Mouse (Mus musculus): ENCODE data around the gene Olfr1186. TPM values are rescaled to one million over a fixed set of nuclear protein-coding genes. Genes with fewer than 3 reads are reported as not detected.

The Olfr1186 gene
- not detected for polyA plus RNA-seq (2014; fragmentation: Illumina TruSeq; extraction: RNeasy Lipid Tissue Mini Kit (QIAGEN cat#74804); ENCODE audit: low read depth, low replicate concordance)

DNA sequence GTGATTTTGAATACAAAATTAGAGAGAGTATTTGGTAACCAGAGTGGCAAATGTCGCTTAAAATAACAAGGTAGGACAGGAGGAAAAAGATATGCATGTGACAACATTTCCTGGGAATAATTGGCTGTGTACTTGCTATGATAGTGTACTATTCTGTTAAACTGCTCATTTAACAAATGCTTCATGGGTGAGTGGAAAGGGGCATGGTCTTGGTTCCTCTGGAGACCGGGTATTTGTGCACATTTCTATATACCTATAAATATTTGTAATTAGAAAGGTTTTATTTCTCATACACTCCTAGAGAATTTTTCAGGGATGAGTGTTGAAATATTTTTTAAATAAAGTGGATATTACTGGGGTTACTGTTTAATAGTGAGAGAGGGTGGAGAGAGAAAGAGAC lies at the start of gene Olfr1186:
Gene Olfr1186 (plus strand): TSS at position 301 of the 400 bp plus-strand sequence.

DNA sequence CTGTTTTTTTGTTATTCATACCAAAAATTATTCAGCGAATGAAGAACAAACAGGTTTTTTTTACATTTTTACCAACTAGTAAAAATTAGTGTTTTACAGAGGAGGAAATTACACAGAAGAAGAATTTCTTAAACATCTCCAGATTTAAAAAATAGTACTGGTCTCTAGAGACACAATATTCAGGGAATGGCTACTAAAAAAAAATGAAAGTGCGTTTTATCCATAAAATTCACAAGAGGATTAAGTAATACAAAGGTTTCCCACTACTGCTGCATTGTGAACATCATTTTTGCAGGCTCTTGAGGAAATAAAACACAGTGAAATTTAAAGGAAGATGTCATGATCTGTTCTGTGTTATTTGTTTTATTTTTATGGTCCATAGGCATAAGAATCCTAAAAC lies 35.1 kb upstream of the Olfr1186 start, which contains the start of gene Olfr1184:
Gene Olfr1184 (plus strand): TSS at position 301 of the 400 bp plus-strand sequence.

DNA sequence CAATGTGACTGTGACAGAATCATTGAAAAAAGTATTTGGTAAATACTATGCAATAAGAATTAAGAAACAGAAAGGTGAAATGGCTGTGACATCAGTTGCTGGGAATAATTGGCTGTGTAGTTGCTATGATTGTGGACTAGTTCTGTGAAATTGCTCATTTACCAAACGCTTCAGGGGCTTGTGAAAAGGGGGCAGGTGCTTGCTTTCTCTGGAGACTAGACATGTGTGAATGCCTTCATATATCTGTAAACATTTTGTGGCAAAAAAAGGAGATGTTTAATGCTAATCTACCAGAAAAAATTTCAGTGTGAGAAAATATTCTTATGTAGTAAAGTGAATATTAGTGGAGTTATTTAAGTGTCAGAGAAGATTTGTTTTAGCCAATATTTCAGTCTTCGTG lies 25.3 kb upstream of the Olfr1186 start, which contains the start of gene Olfr1185-ps1:
Gene Olfr1185-ps1 (plus strand): TSS at position 301 of the 400 bp plus-strand sequence.

DNA sequence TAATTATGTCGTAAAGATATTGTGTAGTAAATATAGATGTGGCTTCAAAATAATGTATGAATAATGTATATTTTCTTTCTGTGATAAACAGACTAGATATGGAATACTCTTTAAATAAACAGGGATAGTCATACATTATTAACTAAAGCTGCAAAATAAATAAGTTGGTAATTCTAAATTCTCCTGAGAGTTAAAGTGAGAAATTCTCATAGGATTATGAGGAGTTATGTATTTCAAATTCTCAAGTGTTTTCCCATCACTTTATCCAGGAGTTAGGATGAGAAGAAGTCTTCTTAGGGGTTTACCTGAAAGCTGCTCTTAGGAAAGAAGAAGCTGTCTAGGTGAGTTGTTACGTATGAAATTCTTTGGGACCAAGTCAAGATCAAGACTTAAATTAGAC lies 38.3 kb downstream of the Olfr1186 start, which contains the start of gene Olfr1188:
Gene Olfr1188 (plus strand): TSS at position 301 of the 400 bp plus-strand sequence.

Other genes with a start within 250 kb of the Olfr1186 start
- gene Olfr1173, start 238.7 kb upstream of the Olfr1186 start, polyA plus RNA-seq (2014; fragmentation: Illumina TruSeq; extraction: RNeasy Lipid Tissue Mini Kit (QIAGEN cat#74804); ENCODE audit: low read depth, low replicate concordance) = not detected
- not detected for gene Olfr1174-ps, start 203.4 kb upstream of the Olfr1186 start, polyA plus RNA-seq (2014; fragmentation: Illumina TruSeq; extraction: RNeasy Lipid Tissue Mini Kit (QIAGEN cat#74804); ENCODE audit: low read depth, low replicate concordance)
- not detected for gene Olfr1175-ps, start 191.3 kb upstream of the Olfr1186 start, polyA plus RNA-seq (2014; fragmentation: Illumina TruSeq; extraction: RNeasy Lipid Tissue Mini Kit (QIAGEN cat#74804); ENCODE audit: low read depth, low replicate concordance)
- not detected for gene Olfr1176, start 181.8 kb upstream of the Olfr1186 start, polyA plus RNA-seq (2014; fragmentation: Illumina TruSeq; extraction: RNeasy Lipid Tissue Mini Kit (QIAGEN cat#74804); ENCODE audit: low read depth, low replicate concordance)
- not detected for gene Olfr1177-ps, start 172.1 kb upstream of the Olfr1186 start, polyA plus RNA-seq (2014; fragmentation: Illumina TruSeq; extraction: RNeasy Lipid Tissue Mini Kit (QIAGEN cat#74804); ENCODE audit: low read depth, low replicate concordance)
- not detected for gene Olfr1178, start 131.5 kb upstream of the Olfr1186 start, polyA plus RNA-seq (2014; fragmentation: Illumina TruSeq; extraction: RNeasy Lipid Tissue Mini Kit (QIAGEN cat#74804); ENCODE audit: low read depth, low replicate concordance)
- gene Olfr1179, start 112.1 kb upstream of the Olfr1186 start, polyA plus RNA-seq (2014; fragmentation: Illumina TruSeq; extraction: RNeasy Lipid Tissue Mini Kit (QIAGEN cat#74804); ENCODE audit: low read depth, low replicate concordance) = not detected
- not detected for gene Olfr1180, start 99.4 kb upstream of the Olfr1186 start, polyA plus RNA-seq (2014; fragmentation: Illumina TruSeq; extraction: RNeasy Lipid Tissue Mini Kit (QIAGEN cat#74804); ENCODE audit: low read depth, low replicate concordance)
- not detected for gene Olfr1181, start 92.4 kb upstream of the Olfr1186 start, polyA plus RNA-seq (2014; fragmentation: Illumina TruSeq; extraction: RNeasy Lipid Tissue Mini Kit (QIAGEN cat#74804); ENCODE audit: low read depth, low replicate concordance)
- gene Gm13757, start 69.4 kb upstream of the Olfr1186 start, polyA plus RNA-seq (2014; fragmentation: Illumina TruSeq; extraction: RNeasy Lipid Tissue Mini Kit (QIAGEN cat#74804); ENCODE audit: low read depth, low replicate concordance) = not detected
- gene Olfr1183, start 63.7 kb upstream of the Olfr1186 start, polyA plus RNA-seq (2014; fragmentation: Illumina TruSeq; extraction: RNeasy Lipid Tissue Mini Kit (QIAGEN cat#74804); ENCODE audit: low read depth, low replicate concordance) = not detected
- not detected for gene Olfr1184, start 35.0 kb upstream of the Olfr1186 start, polyA plus RNA-seq (2014; fragmentation: Illumina TruSeq; extraction: RNeasy Lipid Tissue Mini Kit (QIAGEN cat#74804); ENCODE audit: low read depth, low replicate concordance)
- gene Olfr1185-ps1, start 25.2 kb upstream of the Olfr1186 start, polyA plus RNA-seq (2014; fragmentation: Illumina TruSeq; extraction: RNeasy Lipid Tissue Mini Kit (QIAGEN cat#74804); ENCODE audit: low read depth, low replicate concordance) = not detected
- not detected for gene Olfr1188, start 38.4 kb downstream of the Olfr1186 start, polyA plus RNA-seq (2014; fragmentation: Illumina TruSeq; extraction: RNeasy Lipid Tissue Mini Kit (QIAGEN cat#74804); ENCODE audit: low read depth, low replicate concordance)
- not detected for gene Olfr1189, start 67.9 kb downstream of the Olfr1186 start, polyA plus RNA-seq (2014; fragmentation: Illumina TruSeq; extraction: RNeasy Lipid Tissue Mini Kit (QIAGEN cat#74804); ENCODE audit: low read depth, low replicate concordance)
- gene Olfr1191-ps1, start 122.0 kb downstream of the Olfr1186 start, polyA plus RNA-seq (2014; fragmentation: Illumina TruSeq; extraction: RNeasy Lipid Tissue Mini Kit (QIAGEN cat#74804); ENCODE audit: low read depth, low replicate concordance) = not detected
- gene Olfr1192-ps1, start 130.0 kb downstream of the Olfr1186 start, polyA plus RNA-seq (2014; fragmentation: Illumina TruSeq; extraction: RNeasy Lipid Tissue Mini Kit (QIAGEN cat#74804); ENCODE audit: low read depth, low replicate concordance) = not detected
- gene Olfr1193, start 157.1 kb downstream of the Olfr1186 start, polyA plus RNA-seq (2014; fragmentation: Illumina TruSeq; extraction: RNeasy Lipid Tissue Mini Kit (QIAGEN cat#74804); ENCODE audit: low read depth, low replicate concordance) = not detected
- not detected for gene Olfr1195, start 170.6 kb downstream of the Olfr1186 start, polyA plus RNA-seq (2014; fragmentation: Illumina TruSeq; extraction: RNeasy Lipid Tissue Mini Kit (QIAGEN cat#74804); ENCODE audit: low read depth, low replicate concordance)
- not detected for gene Olfr1196, start 186.0 kb downstream of the Olfr1186 start, polyA plus RNA-seq (2014; fragmentation: Illumina TruSeq; extraction: RNeasy Lipid Tissue Mini Kit (QIAGEN cat#74804); ENCODE audit: low read depth, low replicate concordance)
- not detected for gene Olfr1197, start 213.8 kb downstream of the Olfr1186 start, polyA plus RNA-seq (2014; fragmentation: Illumina TruSeq; extraction: RNeasy Lipid Tissue Mini Kit (QIAGEN cat#74804); ENCODE audit: low read depth, low replicate concordance)
- not detected for gene Olfr1198, start 232.8 kb downstream of the Olfr1186 start, polyA plus RNA-seq (2014; fragmentation: Illumina TruSeq; extraction: RNeasy Lipid Tissue Mini Kit (QIAGEN cat#74804); ENCODE audit: low read depth, low replicate concordance)
- not detected for gene Olfr1199, start 241.9 kb downstream of the Olfr1186 start, polyA plus RNA-seq (2014; fragmentation: Illumina TruSeq; extraction: RNeasy Lipid Tissue Mini Kit (QIAGEN cat#74804); ENCODE audit: low read depth, low replicate concordance)

Measured in sigmoid colon, adult 10 weeks (tissue).